In the genomic region with DNA sequence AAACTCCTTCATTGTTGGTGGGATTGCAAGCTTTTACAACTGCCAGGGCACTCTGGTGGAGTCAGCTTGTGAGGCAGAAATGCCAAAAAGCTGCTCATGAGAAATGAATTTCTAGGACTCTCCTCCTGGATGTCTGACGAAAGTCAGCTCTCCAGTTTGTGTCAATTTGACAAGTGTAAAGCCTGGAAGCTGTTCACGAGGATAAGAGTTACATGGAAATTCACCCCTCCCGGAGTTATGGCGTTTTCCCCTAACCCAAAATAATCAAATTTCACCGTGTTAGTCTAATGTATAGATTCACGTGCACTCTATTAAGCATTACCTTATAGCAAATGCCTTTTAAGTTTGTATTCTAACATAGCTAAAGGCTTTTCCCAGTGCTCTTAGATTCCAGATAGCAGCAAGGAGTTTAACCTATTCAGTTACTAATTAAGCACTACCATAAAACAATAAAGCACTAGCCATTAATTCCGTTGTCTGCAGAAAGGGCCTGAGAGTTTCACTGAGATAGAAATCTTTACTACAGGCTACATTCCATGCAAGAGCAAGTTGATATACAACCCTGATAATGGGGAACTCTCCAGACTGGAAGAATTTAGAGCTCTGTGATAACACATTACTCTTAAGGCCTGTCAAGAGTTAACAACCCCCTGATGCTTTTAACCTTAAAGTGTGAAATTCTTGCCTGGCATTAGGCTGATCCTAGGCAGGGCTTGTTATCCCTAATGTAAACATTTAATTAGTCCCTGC, we compare ENCODE assay signal across 14 mouse cellular contexts. TPM values are rescaled to one million over a fixed set of nuclear protein-coding genes. Genes with fewer than 3 reads are reported as not detected.
"Had no signal": no experiment of that assay in that cellular context is flagged by ENCODE, and none has a peak within 500 bp of the region (broad histone marks: within the 10 kb centered on the region; RNA-seq: fewer than 3 reads in every experiment).

No protein-coding gene starts in this region.

RNA-seq across cellular contexts. Expression of gene Gm8298, which starts 51.9 kb away (rescaled TPM):
- polyA plus RNA-seq: liver, embryonic 16.5 days; lung, embryonic 14.5 days; lung, embryonic 16.5 days; midbrain, embryonic 12.5 days; midbrain, embryonic 14.5 days; midbrain, embryonic 16.5 days; myocyte; neural tube, embryonic 11.5 days; neural tube, embryonic 13.5 days; neural tube, embryonic 15.5 days; small intestine, adult 2 months; stomach, embryonic 14.5 days; stomach, embryonic 16.5 days; thymus, postnatal 0 days had no signal
